Mouse (Mus musculus) myocyte (in vitro differentiated cells): ENCODE measurements at regions not wholly inside any gene's neighbourhood (a gene's known extent, or its start where the extent isn't known, plus 50 kb on each side); places are given as distances from the start of the nearest gene placed in this dataset.

Source experiments
- H3K27me3 ChIP-seq: one replicate; pipeline ENCODE4 v1.6.1; 2011; ENCODE audit not compliant: control insufficient read depth, insufficient read depth, insufficient read length
- H3K36me3 ChIP-seq: one replicate; pipeline ENCODE4 v1.6.1; 2011; ENCODE audit not compliant: control insufficient read depth, insufficient read depth
- H3K4me2 ChIP-seq: one replicate; pipeline ENCODE4 v1.6.1; 2011; ENCODE audit warnings: low read depth, control low read depth
- H3K4me3 ChIP-seq: one replicate; pipeline ENCODE4 v1.5.1; 2011; ENCODE audit warnings: mild to moderate bottlenecking, control low read depth, moderate library complexity
- H3K79me2 ChIP-seq: one replicate; pipeline ENCODE4 v1.6.1; 2011; ENCODE audit not compliant: control insufficient read depth, insufficient read depth
- H3ac ChIP-seq: one replicate; pipeline ENCODE4 v1.6.1; 2011; ENCODE audit not compliant: control insufficient read depth, insufficient read length
- CEBPB ChIP-seq: IDR thresholded peaks from 2 replicates; pipeline ENCODE4 v1.6.1; 2011; ENCODE audit warnings: mild to moderate bottlenecking, moderate library complexity; ENCODE audit not compliant: poor library complexity, insufficient read depth, severe bottlenecking
- E2F4 ChIP-seq: IDR thresholded peaks from one replicate; pipeline ENCODE4 v1.6.1; 2011; ENCODE audit warnings: mild to moderate bottlenecking, control low read depth, moderate library complexity; ENCODE audit not compliant: insufficient read depth
- MAX ChIP-seq: IDR thresholded peaks from one replicate; pipeline ENCODE4 v1.6.1; 2011; ENCODE audit warnings: low read depth, mild to moderate bottlenecking, control low read depth
- MYOD1 ChIP-seq, 3 experiments: IDR thresholded peaks; one replicate each; pipeline ENCODE4 v1.6.1; 2011; ENCODE audit warnings: control low read depth in 2 of 3, low read depth in 2 of 3, mild to moderate bottlenecking in 2 of 3, moderate library complexity in 1 of 3; ENCODE audit not compliant: insufficient read length in 2 of 3, control insufficient read depth in 1 of 3
- MYOG ChIP-seq, 3 experiments: IDR thresholded peaks; one replicate each; pipeline ENCODE4 v1.6.1; 2011; ENCODE audit warnings: control low read depth in 2 of 3, low read depth in 2 of 3, mild to moderate bottlenecking in 2 of 3; ENCODE audit not compliant: insufficient read length in 2 of 3, control insufficient read depth in 1 of 3, insufficient read depth in 1 of 3
- POLR2A ChIP-seq: IDR thresholded peaks from one replicate; pipeline ENCODE4 v1.6.1; 2011; ENCODE audit warnings: low read depth, mild to moderate bottlenecking, control low read depth, moderate library complexity; ENCODE audit not compliant: insufficient read length
- POLR2AphosphoS2 ChIP-seq: IDR thresholded peaks from one replicate; pipeline ENCODE4 v1.6.1; 2011; ENCODE audit warnings: low read depth, control low read depth; ENCODE audit not compliant: insufficient read length
- REST ChIP-seq: IDR thresholded peaks from one replicate; pipeline ENCODE4 v1.6.1; 2011; ENCODE audit warnings: mild to moderate bottlenecking, control low read depth, moderate library complexity; ENCODE audit not compliant: insufficient read depth, insufficient read length
- SRF ChIP-seq: IDR thresholded peaks from one replicate; pipeline ENCODE4 v1.6.1; 2011; ENCODE audit warnings: low read depth; ENCODE audit not compliant: control insufficient read depth, insufficient read length
- TCF12 ChIP-seq: IDR thresholded peaks from one replicate; pipeline ENCODE4 v1.6.1; 2011; ENCODE audit warnings: mild to moderate bottlenecking, control low read depth; ENCODE audit not compliant: poor library complexity, insufficient read depth, severe bottlenecking
- TCF3 ChIP-seq: IDR thresholded peaks from one replicate; pipeline ENCODE4 v1.6.1; 2011; ENCODE audit warnings: low read depth, control low read depth; ENCODE audit not compliant: insufficient read length
- USF1 ChIP-seq: IDR thresholded peaks from one replicate; pipeline ENCODE4 v1.6.1; 2011; ENCODE audit warnings: low read depth, mild to moderate bottlenecking, control low read depth, moderate library complexity

DNA sequence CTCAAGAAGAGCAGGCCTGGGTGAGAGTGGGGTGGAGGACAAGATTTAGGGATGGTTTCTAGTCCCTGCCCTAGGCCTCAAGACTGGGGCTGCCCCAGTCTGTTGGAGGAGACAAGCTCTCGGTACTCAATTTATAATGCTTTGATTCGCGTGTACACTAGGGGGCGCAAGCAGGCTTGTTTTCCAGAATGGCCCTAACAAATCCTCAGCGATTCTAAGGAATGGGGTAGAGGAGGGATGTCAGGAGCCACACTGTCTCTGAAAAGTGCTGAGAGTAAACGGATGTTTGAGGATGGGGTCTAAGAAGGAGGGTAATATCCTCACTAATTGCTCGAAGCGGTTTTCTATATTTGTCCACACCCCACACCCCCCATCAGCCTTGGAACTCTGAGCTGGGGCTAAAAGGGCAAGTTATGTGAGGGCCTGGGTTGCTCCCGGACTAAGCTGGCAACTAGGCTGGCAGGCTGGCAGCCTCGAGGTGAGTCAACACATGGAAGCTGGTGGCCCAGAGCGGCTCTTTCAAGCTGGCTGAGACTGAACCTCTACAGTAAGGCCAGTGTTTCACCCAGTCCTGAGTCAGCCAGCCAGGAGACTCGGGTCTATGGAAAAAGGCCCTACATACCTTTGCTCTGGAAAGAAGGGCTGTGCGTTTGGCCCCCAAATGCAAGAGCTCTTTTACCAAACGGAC lies 176.7 kb downstream of the Ttc8 start:
- H3K27me3 ChIP-seq, result no peaks in the 10 kb centered on the region
- no peaks in the 10 kb centered on the region for H3K79me2 ChIP-seq
- H3K4me3 ChIP-seq, result no peak overlapping the region

DNA sequence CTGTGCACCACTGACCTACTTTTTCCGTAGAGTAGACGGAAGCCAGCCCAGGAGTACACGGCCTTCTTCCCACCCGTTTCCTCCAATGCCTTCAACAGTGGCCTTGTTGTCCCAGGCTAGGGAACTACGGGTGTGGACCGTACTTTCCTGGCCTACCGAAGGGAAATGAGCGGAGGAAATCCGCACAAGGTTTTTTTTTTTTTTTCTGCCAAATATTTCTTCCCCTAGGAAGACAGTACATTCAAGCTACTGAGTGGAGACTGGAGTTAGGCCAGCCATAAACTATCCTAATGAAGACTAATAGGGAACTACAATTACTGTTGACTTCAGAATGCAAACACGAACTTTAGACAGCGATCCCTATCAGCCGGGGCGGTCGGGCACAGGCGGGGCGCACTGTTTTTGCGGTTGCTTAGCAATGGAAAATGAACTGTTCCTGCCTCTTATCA lies 177.3 kb downstream of the Ttc8 start:
- no peaks in the 10 kb centered on the region for H3K79me2 ChIP-seq
- no peak overlapping the region for H3ac ChIP-seq
- no peaks in the 10 kb centered on the region for H3K36me3 ChIP-seq
- no peaks in the 10 kb centered on the region for H3K27me3 ChIP-seq
- no peak for TF ChIP-seq TCF12
- TF ChIP-seq E2F4, result no peak
- TF ChIP-seq MAX, result no peak
- TF ChIP-seq TCF3, result no peak
- no peak for TF ChIP-seq MYOG (IDR thresholded peaks at IDR 0.05; ENCODE audit: control insufficient read depth in 1 of 3, insufficient read depth in 1 of 3, insufficient read length in 2 of 3, low read depth in 2 of 3)
- TF ChIP-seq SRF, result no peak
- no peak for TF ChIP-seq MYOD1 (IDR thresholded peaks at IDR 0.05; ENCODE audit: control insufficient read depth in 1 of 3, insufficient read length in 2 of 3, low read depth in 2 of 3)
- H3K4me3 ChIP-seq, result no peak overlapping the region
- H3K4me2 ChIP-seq, result no peak overlapping the region

More for the DNA sequence above, 176.7 kb downstream of the Ttc8 start:
- no peaks in the 10 kb centered on the region for H3K36me3 ChIP-seq
- no peak overlapping the region for H3K4me2 ChIP-seq
- H3ac ChIP-seq, result no peak overlapping the region
- no peak for TF ChIP-seq POLR2AphosphoS2
- TF ChIP-seq TCF3, result no peak
- no peak for TF ChIP-seq REST
- no peak for TF ChIP-seq MYOG (IDR thresholded peaks at IDR 0.05; ENCODE audit: control insufficient read depth in 1 of 3, insufficient read depth in 1 of 3, insufficient read length in 2 of 3, low read depth in 2 of 3)
- no peak for TF ChIP-seq CEBPB
- TF ChIP-seq POLR2A, result no peak
- TF ChIP-seq MAX, result no peak
- TF ChIP-seq USF1, result no peak
- no peak for TF ChIP-seq MYOD1 (IDR thresholded peaks at IDR 0.05; ENCODE audit: control insufficient read depth in 1 of 3, insufficient read length in 2 of 3, low read depth in 2 of 3)

DNA sequence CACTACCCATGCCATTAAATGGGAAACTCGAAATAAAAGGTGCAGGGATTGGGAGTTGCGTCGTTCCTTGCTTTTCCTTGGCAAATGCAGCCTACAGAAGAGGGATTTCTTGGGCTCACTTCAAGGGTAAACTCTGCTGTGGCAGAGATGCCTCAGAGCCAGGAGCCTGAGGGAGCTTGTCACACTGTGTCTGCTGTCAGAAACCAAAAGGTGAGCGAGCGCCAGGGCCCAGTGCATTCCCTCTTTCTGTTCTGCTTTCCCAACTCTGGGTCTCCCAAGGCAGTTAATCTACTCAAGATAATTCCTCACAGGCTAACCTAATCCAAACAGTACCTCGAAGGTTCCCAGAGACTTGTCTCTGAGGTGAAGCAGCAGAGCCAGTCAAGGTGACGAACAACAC lies 179.5 kb downstream of the Ttc8 start:
- no peaks in the 10 kb centered on the region for H3K79me2 ChIP-seq
- H3K4me2 ChIP-seq, result no peak overlapping the region
- no peaks in the 10 kb centered on the region for H3K27me3 ChIP-seq
- no peak overlapping the region for H3ac ChIP-seq
- TF ChIP-seq SRF (no peak), POLR2AphosphoS2 (no peak), E2F4 (no peak), TCF12 (no peak), MAX (no peak), POLR2A (no peak), MYOD1 (IDR thresholded peaks at IDR 0.05; ENCODE audit: control insufficient read depth in 1 of 3, insufficient read length in 2 of 3, low read depth in 2 of 3) (no peak), TCF3 (no peak), CEBPB (no peak), USF1 (no peak), REST (no peak), MYOG (IDR thresholded peaks at IDR 0.05; ENCODE audit: control insufficient read depth in 1 of 3, insufficient read depth in 1 of 3, insufficient read length in 2 of 3, low read depth in 2 of 3) (no peak)
- no peaks in the 10 kb centered on the region for H3K36me3 ChIP-seq
- H3K4me3 ChIP-seq, result no peak overlapping the region

DNA sequence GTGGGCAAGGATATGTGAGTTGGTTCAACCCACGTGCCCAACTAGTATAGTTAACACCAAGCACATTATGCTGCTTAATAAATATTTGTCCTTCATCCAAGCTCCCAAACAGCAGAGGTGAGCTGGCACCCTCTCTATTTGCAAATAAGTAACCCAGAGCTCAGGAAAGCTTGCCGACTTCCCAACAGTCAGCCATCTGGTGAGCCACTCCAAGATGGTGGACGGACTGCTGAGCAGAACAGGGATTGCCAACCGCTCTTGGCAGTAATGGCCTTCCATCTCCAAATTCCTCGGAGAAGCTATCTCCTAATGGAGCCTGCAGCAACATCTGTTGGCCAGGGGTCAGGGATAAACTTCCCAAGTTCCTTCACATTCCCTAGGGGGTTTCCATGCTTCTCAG lies 188.2 kb downstream of the Ttc8 start:
- Histone ChIP-seq H3K79me2 (no peaks in the 10 kb centered on the region), H3K4me2 (no peak overlapping the region), H3K4me3 (no peak overlapping the region), H3K27me3 (no peaks in the 10 kb centered on the region), H3K36me3 (no peaks in the 10 kb centered on the region), H3ac (no peak overlapping the region)
- TF ChIP-seq POLR2A, result no peak
- no peak for TF ChIP-seq MYOG (IDR thresholded peaks at IDR 0.05; ENCODE audit: control insufficient read depth in 1 of 3, insufficient read depth in 1 of 3, insufficient read length in 2 of 3, low read depth in 2 of 3)
- no peak for TF ChIP-seq TCF12
- no peak for TF ChIP-seq USF1
- TF ChIP-seq REST, result no peak
- no peak for TF ChIP-seq MAX
- TF ChIP-seq E2F4, result no peak
- no peak for TF ChIP-seq CEBPB
- no peak for TF ChIP-seq SRF
- no peak for TF ChIP-seq POLR2AphosphoS2
- no peak for TF ChIP-seq MYOD1 (IDR thresholded peaks at IDR 0.05; ENCODE audit: control insufficient read depth in 1 of 3, insufficient read length in 2 of 3, low read depth in 2 of 3)
- TF ChIP-seq TCF3, result no peak
